Mouse (Mus musculus) frontal cortex, adult 2 months (tissue): ENCODE measurements around the gene Pparg. TPM values are rescaled to one million over a fixed set of nuclear protein-coding genes. Genes with fewer than 3 reads are reported as not detected.

Source experiments
- DNase-seq, 2 experiments: peaks; one replicate each; pipeline ENCODE4 v3.0.0; 2022; ENCODE audit warnings: low spot score in 1 of 2; ENCODE audit errors: extremely low spot score in 1 of 2
- polyA plus RNA-seq: library from polyadenylated mRNA; depleted of rRNA; stranded (reverse); fragments of >200 nt; gene quantifications from 2 replicates; pipeline ENCODE4 v1.2.3, GENCODE M21; 2012

Pparg gene
- polyA plus RNA-seq, 1 experiment, result 9.4 TPM

GRCm38 (mm10) chr6:115349641-115350464, 10.9 kb upstream of the Pparg start:
- DNase-seq, result no peak

DNA sequence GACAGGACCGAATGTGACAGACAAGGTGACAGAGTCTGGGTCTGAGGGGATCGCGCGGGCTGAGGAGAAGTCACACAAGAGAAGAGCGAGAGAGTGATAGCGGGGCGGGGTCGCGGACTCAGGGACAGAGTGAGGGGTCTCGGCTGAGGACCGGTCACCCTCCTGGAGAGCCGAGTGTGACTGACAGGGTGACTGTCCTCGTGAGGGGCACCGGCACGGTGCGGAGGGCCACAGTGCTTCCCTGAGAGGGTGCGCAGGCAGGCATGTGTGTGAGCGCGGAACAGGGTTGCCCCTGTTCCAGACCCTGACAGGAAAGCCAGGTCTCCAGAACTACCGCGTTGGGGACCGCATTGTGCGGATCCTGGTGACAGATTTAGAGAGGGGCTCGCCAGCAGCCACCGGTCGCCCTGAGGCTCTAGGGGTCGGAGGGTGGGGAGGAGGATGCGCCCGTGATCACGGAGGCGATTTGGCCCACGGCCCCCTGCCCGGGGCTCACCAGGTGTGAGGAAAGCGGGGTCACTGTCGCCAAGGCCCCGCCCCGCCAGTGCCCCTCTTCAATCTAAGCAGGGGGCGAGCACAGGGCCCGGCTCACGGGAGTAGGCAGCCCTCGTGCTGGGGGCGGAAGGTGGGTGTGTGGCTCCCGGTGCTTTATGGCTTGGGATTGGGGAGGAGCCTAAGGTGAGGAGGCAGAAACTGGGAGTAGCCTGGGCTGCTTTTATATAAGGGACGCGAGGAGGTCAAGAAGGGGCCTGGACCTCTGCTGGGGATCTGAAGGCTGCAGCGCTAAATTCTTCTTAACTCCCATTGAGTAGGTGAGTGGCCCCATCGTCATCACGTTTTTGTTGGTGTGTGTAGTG, 1.1 kb downstream of the Pparg start:
- DNase-seq, result peak in 1 of 2 experiments; percentile 32

GRCm38 (mm10) chr6:115366869-115367610, 6.3 kb downstream of the Pparg start:
- DNase-seq, result no peak

GRCm38 (mm10) chr6:115374871-115375852, 14.4 kb downstream of the Pparg start:
- DNase-seq, result no peak

- no peak for DNase-seq
Observed at GRCm38 (mm10) chr6:115380596-115380995, 19.8 kb downstream of the Pparg start.

DNA sequence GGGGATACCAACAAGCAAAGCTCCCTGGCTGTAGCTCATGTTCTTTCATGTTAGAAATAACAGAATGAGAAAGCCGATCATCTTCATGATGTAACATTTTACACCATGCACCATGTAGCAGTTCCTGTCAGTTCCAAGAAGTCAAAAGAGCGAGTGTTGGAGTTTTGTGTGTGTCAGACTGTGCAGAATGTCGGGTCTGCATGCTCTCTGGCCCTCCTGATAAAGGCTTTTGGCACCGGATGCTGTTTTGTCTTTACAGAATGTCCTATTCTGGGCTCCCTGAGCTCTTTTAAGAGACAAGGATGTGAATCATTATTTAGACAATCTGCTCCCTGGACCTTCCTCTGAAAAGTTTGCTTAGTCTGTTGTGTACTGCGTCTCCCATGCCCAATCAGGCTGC, 22.0 kb downstream of the Pparg start:
- DNase-seq, result no peak

DNA sequence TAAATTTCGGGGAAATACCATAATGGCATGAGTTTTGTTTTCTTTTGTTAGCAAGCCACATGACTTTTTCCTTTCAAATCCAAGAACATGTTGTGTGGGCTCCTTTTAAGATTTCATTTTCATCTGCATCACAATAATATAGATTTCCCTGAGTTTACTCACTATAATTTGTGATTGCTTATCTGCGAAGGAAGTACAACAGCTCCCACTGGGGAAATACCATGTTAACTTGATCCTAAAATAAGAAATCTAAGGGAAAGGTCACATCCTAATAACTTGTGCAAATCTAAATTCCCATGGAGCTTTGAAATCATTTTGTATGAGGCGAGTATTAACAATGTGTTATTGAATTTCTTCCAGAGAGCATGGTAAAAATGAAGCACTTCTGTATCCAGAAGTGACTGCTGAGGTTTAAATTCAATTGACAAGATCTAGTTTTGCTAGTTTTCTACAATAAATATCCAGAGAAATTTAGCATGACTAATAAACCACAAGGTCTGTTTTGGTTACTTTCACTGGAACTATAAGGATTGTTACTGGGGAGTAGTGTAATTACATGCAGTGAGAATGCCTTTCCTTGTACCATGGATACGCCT, 29.3 kb downstream of the Pparg start:
- DNase-seq, result no peak

DNA sequence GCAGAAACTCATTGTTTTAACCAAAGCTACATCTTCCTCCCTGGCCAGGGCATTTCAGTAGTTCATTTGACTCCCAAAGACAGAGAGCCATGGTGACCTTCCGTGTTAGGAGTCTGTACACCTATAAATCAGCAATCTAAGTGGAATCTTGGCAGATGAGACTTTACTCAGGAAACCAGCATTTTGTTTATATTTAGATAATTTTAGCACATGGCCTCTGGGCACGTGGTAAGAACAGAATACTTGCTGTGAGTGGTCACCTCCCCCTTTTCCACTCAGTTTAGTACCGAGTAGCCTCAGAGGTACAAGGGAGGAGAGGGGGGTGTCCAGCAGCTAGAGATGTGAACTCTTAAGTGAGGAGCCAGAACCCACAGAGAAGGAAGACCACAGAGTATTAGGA, 36.2 kb downstream of the Pparg start:
- no peak for DNase-seq

GRCm38 (mm10) chr6:115404354-115404753, 43.6 kb downstream of the Pparg start:
- no peak for DNase-seq

GRCm38 (mm10) chr6:115411477-115411876, 50.7 kb downstream of the Pparg start:
- DNase-seq, result peak in 1 of 2 experiments; percentile 44

DNA sequence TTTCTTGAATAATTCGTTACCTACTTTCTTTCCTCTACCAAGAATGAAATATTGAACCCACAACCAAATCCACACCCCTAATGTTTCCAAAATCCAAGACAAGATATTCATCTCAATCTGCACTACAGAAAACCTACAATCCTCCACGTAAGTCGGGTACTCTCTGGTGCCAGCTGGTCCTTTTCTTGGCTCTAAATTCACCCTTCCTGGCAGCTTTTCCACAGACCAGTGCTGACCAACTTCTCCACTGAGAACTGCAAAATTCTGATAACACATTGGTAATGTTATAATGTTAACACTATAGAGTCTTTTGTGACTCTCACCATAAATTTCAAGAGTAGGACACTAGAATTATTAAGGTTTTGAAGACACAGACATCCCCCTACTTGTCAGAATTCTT, 57.4 kb downstream of the Pparg start:
- no peak for DNase-seq

DNA sequence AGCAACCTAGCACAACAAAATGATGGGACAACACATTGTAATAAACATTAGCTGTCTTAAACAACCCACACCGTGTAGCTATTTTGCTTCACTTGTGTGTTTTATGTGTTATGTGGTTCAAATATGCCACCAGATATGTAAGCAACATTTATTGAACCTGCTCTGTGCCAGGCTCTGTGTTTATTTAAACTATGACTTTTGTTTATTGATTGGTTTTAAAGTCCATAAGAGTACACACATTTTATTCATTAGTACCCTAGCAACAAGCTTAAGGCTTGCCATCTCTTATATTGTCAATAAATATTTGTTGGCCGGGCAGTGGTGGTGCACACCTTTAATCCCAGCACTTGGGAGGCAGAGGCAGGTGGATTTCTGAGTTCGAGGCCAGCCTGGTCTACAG, 58.2 kb downstream of the Pparg start:
- no peak for DNase-seq

- DNase-seq, result no peak
Observed at GRCm38 (mm10) chr6:115420963-115421362, 60.2 kb downstream of the Pparg start.

DNA sequence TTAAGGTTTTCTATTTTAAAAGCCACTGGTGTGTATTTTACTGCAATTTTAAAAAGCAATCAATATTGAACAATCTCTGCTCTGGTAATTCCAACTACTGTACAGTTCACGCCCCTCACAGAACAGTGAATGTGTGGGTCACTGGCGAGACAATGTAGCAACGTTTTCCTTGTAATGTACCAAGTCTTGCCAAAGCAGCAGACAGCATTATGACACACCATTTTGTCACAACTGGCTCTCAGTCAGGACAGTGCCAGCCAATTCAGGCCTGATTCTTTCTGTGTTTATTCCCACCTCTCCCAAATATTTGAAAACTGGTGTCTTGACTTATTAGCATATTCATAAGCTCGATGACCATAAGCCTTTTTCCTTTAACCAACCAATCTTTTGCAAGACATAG, 60.9 kb downstream of the Pparg start:
- DNase-seq, result no peak

DNA sequence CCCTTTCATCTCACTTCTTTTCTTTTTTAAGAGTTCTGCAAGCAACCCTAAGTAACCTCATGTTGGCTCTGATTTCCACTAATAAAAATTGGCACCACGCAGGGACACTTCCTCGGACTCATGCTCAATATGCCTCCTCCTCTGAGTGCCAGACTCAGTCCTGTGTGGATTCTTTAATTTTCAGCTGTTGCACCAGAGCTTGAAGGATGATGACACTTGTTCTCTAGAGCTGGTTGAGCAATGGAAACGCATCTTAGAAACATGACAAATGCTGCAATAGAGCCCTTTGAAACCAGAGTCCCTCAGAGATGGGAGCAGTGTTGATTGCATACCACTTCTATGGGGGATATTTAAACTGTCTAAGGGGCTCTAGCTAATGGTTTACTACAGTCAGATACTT, 63.7 kb downstream of the Pparg start:
- DNase-seq, result no peak

GRCm38 (mm10) chr6:115432726-115433125, 72.0 kb downstream of the Pparg start:
- DNase-seq, result no peak

GRCm38 (mm10) chr6:115434054-115434453, 73.3 kb downstream of the Pparg start:
- DNase-seq, result no peak

DNA sequence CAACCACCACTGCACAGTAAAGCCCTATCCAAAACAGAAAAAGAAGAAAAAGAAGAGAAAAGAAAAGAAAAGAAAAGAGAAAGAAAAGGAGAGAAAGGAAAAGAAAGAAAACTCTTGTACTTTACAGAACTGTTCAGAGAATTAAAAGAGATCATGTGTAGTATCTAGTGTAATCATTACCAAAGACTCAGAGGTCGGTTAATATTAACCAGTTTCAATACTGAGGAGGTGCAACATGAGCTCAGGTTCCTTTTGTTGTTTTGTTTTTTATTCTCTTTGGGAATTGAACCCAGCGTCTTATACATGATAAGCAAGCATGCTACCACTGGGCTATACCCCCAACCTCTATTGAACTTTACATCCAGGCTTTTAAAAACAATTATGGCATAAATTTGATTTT, 74.1 kb downstream of the Pparg start:
- DNase-seq, result no peak

DNA sequence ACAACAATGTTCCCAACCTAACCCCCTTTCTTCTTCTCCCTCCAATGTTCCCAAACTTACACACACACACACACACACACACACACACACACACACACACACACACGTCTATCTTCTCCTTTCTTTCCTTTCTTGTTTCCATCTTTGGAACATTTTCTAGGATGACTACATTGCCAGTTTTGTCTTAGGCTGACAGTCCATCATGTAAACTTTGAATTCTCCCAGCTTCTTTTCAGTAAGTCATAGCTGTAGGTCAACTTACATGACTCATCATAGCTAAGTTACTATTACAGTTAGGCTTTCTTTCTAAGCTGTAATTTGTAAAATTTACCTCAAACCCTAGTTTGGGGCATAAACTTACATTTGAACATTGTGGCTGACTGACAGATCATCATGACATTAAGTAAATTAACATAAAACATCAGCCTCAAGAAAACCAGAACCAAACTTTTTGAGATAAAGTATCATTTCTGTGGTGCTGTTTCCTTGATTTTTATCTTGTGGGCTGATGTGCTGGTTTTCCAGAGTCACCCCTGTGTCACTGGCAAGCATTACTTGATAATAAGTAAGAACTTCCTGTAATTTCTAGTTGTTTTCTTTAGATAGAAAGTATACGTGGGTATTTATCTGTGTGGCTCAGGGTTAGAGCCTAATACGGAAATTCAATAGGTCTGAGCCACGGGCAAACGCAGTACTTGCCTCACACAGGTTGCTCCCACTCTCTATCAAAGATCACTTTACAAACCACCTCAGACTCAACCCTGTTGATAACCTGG, 79.7 kb downstream of the Pparg start:
- no peak for DNase-seq
